Mouse (Mus musculus) cerebellum, adult 2 months (tissue): Measurements from ENCODE around the gene Trp53bp1. TPM values are rescaled to one million over a fixed set of nuclear protein-coding genes. Genes with fewer than 3 reads are reported as not detected.

Experiments used
- DNase-seq, 2 experiments: peaks; one replicate each; pipeline ENCODE4 v3.0.0; 2021
- H3K27ac ChIP-seq: fragments of 200-500 bp; 2 replicates; pipeline ENCODE4 v1.5.1; 2012; ENCODE audit warnings: low read length, control low read depth, inconsistent platforms; ENCODE audit not compliant: insufficient read depth
- H3K27me3 ChIP-seq: fragments of 200-500 bp; 2 replicates; pipeline ENCODE4 v1.6.1; 2012; ENCODE audit warnings: inconsistent platforms, mild to moderate bottlenecking, low read length, moderate library complexity; ENCODE audit not compliant: control insufficient read depth, insufficient read depth
- H3K4me1 ChIP-seq: fragments of 200-500 bp; 2 replicates; pipeline ENCODE4 v1.6.1; 2011; ENCODE audit warnings: low read length; ENCODE audit not compliant: control insufficient read depth, insufficient read depth
- H3K4me3 ChIP-seq: fragments of 200-500 bp; replicated peaks from 2 replicates; pipeline ENCODE3; 2011; ENCODE audit warnings: mild to moderate bottlenecking, low read depth, low read length, control low read depth; ENCODE audit not compliant: insufficient read depth
- CTCF ChIP-seq: fragments of 200-500 bp; IDR thresholded peaks from 2 replicates; pipeline ENCODE4 v1.5.1; 2011; ENCODE audit warnings: low read depth, mild to moderate bottlenecking, control low read depth, low read length, moderate library complexity, borderline replicate concordance; ENCODE audit not compliant: insufficient read depth
- POLR2A ChIP-seq: fragments of 200-500 bp; IDR thresholded peaks from 2 replicates; pipeline ENCODE4 v1.6.1; 2011; ENCODE audit warnings: low read length, control low read depth, borderline replicate concordance; ENCODE audit not compliant: insufficient read depth
- WGBS: fragments of 180-500 bp; shearing (Covaris S2); methylation state at CpG from one replicate; pipeline ENCODE4 v1.1.7; 2018; 5-methylcytosine and 5-hydroxymethylcytosine counted together
- polyA plus RNA-seq: library from polyadenylated mRNA; depleted of rRNA; stranded (reverse); fragments of >200 nt; gene quantifications from 2 replicates; pipeline ENCODE4 v1.2.3, GENCODE M21; 2012; rRNA removed

Gene Trp53bp1
- polyA plus RNA-seq, 1 experiment, result 59.4 TPM

- DNase-seq, result no peak
- H3K4me1 ChIP-seq, result no peaks in the 10 kb centered on the region
- no peak for TF ChIP-seq CTCF
- no peak for TF ChIP-seq POLR2A
- 83% methylated on average over 3 of the region's 3 CpGs for WGBS
- no peak overlapping the region for H3K27ac ChIP-seq
- no peaks in the 10 kb centered on the region for H3K27me3 ChIP-seq
- H3K4me3 ChIP-seq, result no peak overlapping the region
Observed at GRCm38 (mm10) chr2:121153100-121153499, 118.1 kb downstream of the Trp53bp1 start.

GRCm38 (mm10) chr2:121149679-121150078 lies 121.5 kb downstream of the Trp53bp1 start:
- no peak overlapping the region for H3K27ac ChIP-seq
- DNase-seq, result no peak
- H3K4me1 ChIP-seq, result no peaks in the 10 kb centered on the region
- TF ChIP-seq POLR2A, result no peak
- TF ChIP-seq CTCF, result no peak
- H3K27me3 ChIP-seq, result no peaks in the 10 kb centered on the region
- no peak overlapping the region for H3K4me3 ChIP-seq
- WGBS, result 87% methylated on average over 5 of the region's 5 CpGs

Other genes starting within 250 kb of the Trp53bp1 start
- 0.38 and 0.51 TPM in 2 replicates for gene Epb42, start 234.3 kb downstream of the Trp53bp1 start, polyA plus RNA-seq
- 2.7 and 3.2 TPM in 2 replicates for gene Tgm5, start 185.6 kb downstream of the Trp53bp1 start, polyA plus RNA-seq
- gene Tgm7, start 161.6 kb downstream of the Trp53bp1 start, polyA plus RNA-seq, result 1.3 and 1.4 TPM in 2 replicates
- gene Adal, start 131.0 kb downstream of the Trp53bp1 start, polyA plus RNA-seq, result 26.3 and 26.7 TPM in 2 replicates
- 9.2 and 10.6 TPM in 2 replicates for gene Lcmt2, start 130.8 kb downstream of the Trp53bp1 start, polyA plus RNA-seq
- gene Tubgcp4, start 100.8 kb downstream of the Trp53bp1 start, polyA plus RNA-seq, result 40.2 and 47.4 TPM in 2 replicates
- gene Zscan29, start 100.3 kb downstream of the Trp53bp1 start, polyA plus RNA-seq, result 6.4 and 6.8 TPM in 2 replicates
- gene Map1a, start 18.2 kb upstream of the Trp53bp1 start, polyA plus RNA-seq, result 223 and 254 TPM in 2 replicates
- gene Ppip5k1, start 84.0 kb upstream of the Trp53bp1 start, polyA plus RNA-seq, result 160 and 183 TPM in 2 replicates
- 504 and 518 TPM in 2 replicates for gene Ckmt1, start 86.3 kb upstream of the Trp53bp1 start, polyA plus RNA-seq
- gene Strc, start 115.8 kb upstream of the Trp53bp1 start, polyA plus RNA-seq, result 0.62 and 0.81 TPM in 2 replicates
- 96.5 and 99.1 TPM in 2 replicates for gene Pdia3, start 142.4 kb upstream of the Trp53bp1 start, polyA plus RNA-seq
- gene Catsper2, start 142.4 kb upstream of the Trp53bp1 start, polyA plus RNA-seq, result 7.1 and 7.4 TPM in 2 replicates
- gene Ell3, start 172.9 kb upstream of the Trp53bp1 start, polyA plus RNA-seq, result 0.08 TPM in 1 of 2 replicates, not detected in the other
- 282 and 303 TPM in 2 replicates for gene Serf2, start 177.8 kb upstream of the Trp53bp1 start, polyA plus RNA-seq
- 24.7 and 27.5 TPM in 2 replicates for gene Hypk, start 181.9 kb upstream of the Trp53bp1 start, polyA plus RNA-seq
- 0.46 and 0.57 TPM in 2 replicates for gene Serinc4, start 185.4 kb upstream of the Trp53bp1 start, polyA plus RNA-seq
- gene Mfap1b, start 202.7 kb upstream of the Trp53bp1 start, polyA plus RNA-seq, result 29.0 and 29.7 TPM in 2 replicates
- 19.5 and 19.7 TPM in 2 replicates for gene Mfap1a, start 235.3 kb upstream of the Trp53bp1 start, polyA plus RNA-seq
- 4.3 and 4.9 TPM in 2 replicates for gene Wdr76, start 235.3 kb upstream of the Trp53bp1 start, polyA plus RNA-seq